ENCODE assay signal across 8 mouse cellular contexts in the genomic region with DNA sequence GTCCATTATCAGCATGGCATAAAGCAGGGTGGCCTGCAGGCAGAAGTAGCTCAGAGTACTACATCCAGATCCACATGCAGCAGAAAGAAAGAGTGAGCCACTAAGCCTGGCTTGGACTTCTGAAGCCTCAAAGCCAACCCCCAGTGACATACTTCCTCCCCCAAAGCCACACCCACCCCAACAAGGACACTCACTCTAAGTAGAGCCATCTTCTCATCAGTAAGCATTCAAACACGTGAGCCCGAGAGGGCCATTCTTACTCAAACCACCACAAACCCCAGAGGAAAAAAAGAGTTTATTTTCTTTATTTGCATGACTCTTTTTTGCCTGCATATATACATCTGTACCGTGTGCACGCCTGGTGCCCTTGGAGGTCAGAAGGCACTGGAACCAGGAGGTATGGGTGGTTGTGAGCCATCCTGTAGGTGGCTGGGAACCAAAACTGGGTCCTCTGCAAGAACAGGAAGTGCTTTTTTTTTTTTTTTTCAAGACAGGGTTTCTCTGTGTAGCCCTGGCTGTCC. TPM values are rescaled to one million over a fixed set of nuclear protein-coding genes. Genes with fewer than 3 reads are reported as not detected.
DNase-seq lines count a peak whose midpoint lies in the region; ATAC-seq and TF ChIP-seq lines count a peak whose summit lies in the region.

No protein-coding gene starts in this region.

- WGBS in neural tube, embryonic 14.5 days: 30% methylated on average over 4 of the region's 4 CpGs

- H3K4me2 ChIP-seq in neural tube, embryonic 14.5 days (ENCODE audit: low read depth, low read length): peak overlapping the region; percentile 93

- H3K27me3 ChIP-seq in neural tube, embryonic 14.5 days (ENCODE audit: control insufficient read depth, insufficient read depth, low read length): no peaks in the 10 kb centered on the region

- peak overlapping the region; percentile 91 for H3K9ac ChIP-seq in neural tube, embryonic 14.5 days (replicated peaks; ENCODE audit: low read depth, low read length)

- H3K4me3 ChIP-seq in layer of hippocampus, adult 2 months: peak overlapping the region; percentile 100
- H3K4me3 ChIP-seq in neural tube, embryonic 14.5 days (ENCODE audit: low read depth, low read length): peak overlapping the region; percentile 89

- no peaks in the 10 kb centered on the region for H3K36me3 ChIP-seq in neural tube, embryonic 14.5 days (ENCODE audit: control insufficient read depth, insufficient read depth, low read length)

- H3K9me3 ChIP-seq in neural tube, embryonic 14.5 days (ENCODE audit: control insufficient read depth, low read length): no peaks in the 10 kb centered on the region

- DNase-seq in layer of hippocampus, adult 2 months (ENCODE audit: low spot score in 2 of 2): no peak
- DNase-seq in layer of hippocampus, postnatal 25 days (ENCODE audit: extremely low spot score in 1 of 2, low spot score in 1 of 2): no peak
- DNase-seq in ZHBTc4 (ENCODE audit: low read depth, low spot score) (peak; percentile 91), liver (peak; percentile 31)
- no peak for DNase-seq in layer of hippocampus, adult 9-11 months

- TF ChIP-seq CTCF in layer of hippocampus, adult 2 months (conservative IDR thresholded peaks at IDR 0.05): no peak

- ATAC-seq in granulocyte monocyte progenitor cell, adult 5-6 weeks (replicated peaks; ENCODE audit: poor library complexity, severe bottlenecking): peak; percentile 43
- peak; percentile 15 for ATAC-seq in neural tube, embryonic 14.5 days (ENCODE audit: low read depth)
- no peak; the same call in 1 of the 2 replicates for ATAC-seq in megakaryocyte-erythroid progenitor cell, adult 5-6 weeks (replicated peaks; ENCODE audit: low FRiP score, low TSS enrichment, poor library complexity, severe bottlenecking)

- peak overlapping the region; percentile 94 for H3K27ac ChIP-seq in layer of hippocampus, adult 2 months
- H3K27ac ChIP-seq in neural tube, embryonic 14.5 days (ENCODE audit: low read depth, low read length): peak overlapping the region; percentile 85

- H3K4me1 ChIP-seq in neural tube, embryonic 14.5 days (ENCODE audit: control insufficient read depth, insufficient read depth, low read length): peaks cover 15% of the 10 kb centered on the region

RNA-seq across cellular contexts. Expression of gene Ncoa4, which starts 0.5 kb away (rescaled TPM):
- 100 to 1,000 TPM in 1 of 2 experiments, 10 to 100 TPM in 1; 99.1 to 107 TPM for total RNA-seq in layer of hippocampus, adult 2 months (2021)
- 100 to 1,000 TPM; 123 to 130 TPM for total RNA-seq in layer of hippocampus, postnatal 25 days (2021)
- total RNA-seq in granulocyte monocyte progenitor cell, adult 5-6 weeks (2014; fragmentation: Nextera tagmentation): 211 and 220 TPM in 2 replicates
- 230 and 232 TPM in 2 replicates for total RNA-seq in granulocyte monocyte progenitor cell, adult 5-6 weeks (2017)
- 117 and 132 TPM in 2 replicates for polyA plus RNA-seq in neural tube, embryonic 14.5 days (2014; fragmentation: Nextera tagmentation; extraction: Ambion mirVana)
- total RNA-seq in megakaryocyte-erythroid progenitor cell, adult 5-6 weeks (2014; fragmentation: Nextera tagmentation): 48.1 and 49.3 TPM in 2 replicates
- 51.3 and 68.1 TPM in 2 replicates for total RNA-seq in megakaryocyte-erythroid progenitor cell, adult 5-6 weeks (2017)

RNA-seq across cellular contexts. Expression of gene Msmb, which starts 17.4 kb away (rescaled TPM):
- total RNA-seq in layer of hippocampus, adult 2 months (2021): not detected
- total RNA-seq in layer of hippocampus, postnatal 25 days (2021): not detected
- not detected in 2 replicates for total RNA-seq in granulocyte monocyte progenitor cell, adult 5-6 weeks (2014; fragmentation: Nextera tagmentation)
- total RNA-seq in granulocyte monocyte progenitor cell, adult 5-6 weeks (2017): not detected in 2 replicates
- polyA plus RNA-seq in neural tube, embryonic 14.5 days (2014; fragmentation: Nextera tagmentation; extraction: Ambion mirVana): not detected in 2 replicates
- total RNA-seq in megakaryocyte-erythroid progenitor cell, adult 5-6 weeks (2014; fragmentation: Nextera tagmentation): not detected in 2 replicates
- not detected in 2 replicates for total RNA-seq in megakaryocyte-erythroid progenitor cell, adult 5-6 weeks (2017)

RNA-seq across cellular contexts. Expression of gene Timm23, which starts 42.5 kb away (rescaled TPM):
- 10 to 100 TPM; 74.0 to 78.7 TPM for total RNA-seq in layer of hippocampus, adult 2 months (2021)
- 10 to 100 TPM; 76.2 to 79.4 TPM for total RNA-seq in layer of hippocampus, postnatal 25 days (2021)
- 177 and 202 TPM in 2 replicates for total RNA-seq in granulocyte monocyte progenitor cell, adult 5-6 weeks (2014; fragmentation: Nextera tagmentation)
- 156 and 165 TPM in 2 replicates for total RNA-seq in granulocyte monocyte progenitor cell, adult 5-6 weeks (2017)
- polyA plus RNA-seq in neural tube, embryonic 14.5 days (2014; fragmentation: Nextera tagmentation; extraction: Ambion mirVana): 241 and 250 TPM in 2 replicates
- total RNA-seq in megakaryocyte-erythroid progenitor cell, adult 5-6 weeks (2014; fragmentation: Nextera tagmentation): 216 and 235 TPM in 2 replicates
- total RNA-seq in megakaryocyte-erythroid progenitor cell, adult 5-6 weeks (2017): 189 and 199 TPM in 2 replicates

RNA-seq across cellular contexts. Expression of gene Parg, which starts 42.5 kb away (rescaled TPM):
- total RNA-seq in layer of hippocampus, adult 2 months (2021): 10 to 100 TPM; 42.8 to 50.8 TPM
- 10 to 100 TPM; 51.4 to 51.9 TPM for total RNA-seq in layer of hippocampus, postnatal 25 days (2021)
- 27.6 and 29.2 TPM in 2 replicates for total RNA-seq in granulocyte monocyte progenitor cell, adult 5-6 weeks (2014; fragmentation: Nextera tagmentation)
- 117 and 145 TPM in 2 replicates for total RNA-seq in granulocyte monocyte progenitor cell, adult 5-6 weeks (2017)
- polyA plus RNA-seq in neural tube, embryonic 14.5 days (2014; fragmentation: Nextera tagmentation; extraction: Ambion mirVana): 36.9 and 46.5 TPM in 2 replicates
- 31.5 and 33.9 TPM in 2 replicates for total RNA-seq in megakaryocyte-erythroid progenitor cell, adult 5-6 weeks (2014; fragmentation: Nextera tagmentation)
- 102 and 122 TPM in 2 replicates for total RNA-seq in megakaryocyte-erythroid progenitor cell, adult 5-6 weeks (2017)

Comparison
In these comparisons a context has a peak if more than half of its experiments do, and no peak if none do; other contexts are left out.
1. DNase-seq: peak in ZHBTc4 (single experiment) and liver (single experiment); none in layer of hippocampus, adult 2 months (0 of 2), layer of hippocampus, postnatal 25 days (0 of 2) and layer of hippocampus, adult 9-11 months (single experiment).